Comparison of ENCODE assay signal across 12 mouse cellular contexts in the genomic region with DNA sequence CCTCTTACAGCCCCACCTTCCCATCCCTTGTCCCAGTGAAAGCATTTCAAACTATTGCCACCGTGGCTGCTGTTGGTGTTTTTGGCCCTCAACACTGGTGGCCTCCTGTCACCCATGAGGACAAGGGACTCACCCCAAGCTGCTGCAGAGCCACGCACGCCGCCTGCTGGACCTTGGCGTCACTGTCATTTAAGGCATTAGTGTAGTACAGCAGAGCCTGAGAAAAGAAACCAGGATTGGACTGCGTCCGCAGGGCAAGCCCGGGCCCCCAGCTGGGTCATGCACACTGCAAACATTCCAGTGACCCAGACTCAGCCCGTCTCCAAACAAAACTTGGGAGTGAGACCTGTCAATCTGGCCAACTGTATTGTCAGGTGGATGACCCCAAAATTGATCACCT. TPM values are rescaled to one million over a fixed set of nuclear protein-coding genes. Genes with fewer than 3 reads are reported as not detected.
A peak's percentile ranks its signal among the peaks of the same experiment; 100 is the strongest.
DNase-seq lines count a peak whose midpoint lies in the region; ATAC-seq and TF ChIP-seq lines count a peak whose summit lies in the region.
"Had no signal": no experiment of that assay in that cellular context is flagged by ENCODE, and none has a peak within 500 bp of the region (broad histone marks: within the 10 kb centered on the region; RNA-seq: fewer than 3 reads in every experiment).

No protein-coding gene starts in this region.

- no peak for TF ChIP-seq POLR2A in embryonic fibroblast, embryonic 13.5 days (IDR thresholded peaks at IDR 0.05; ENCODE audit: low read depth, low read length)
- no peak for TF ChIP-seq POLR2A in thymus, adult 2 months (IDR thresholded peaks at IDR 0.05; ENCODE audit: control insufficient read depth, extremely low read depth, insufficient read depth, low read length, poor library complexity)

- no peaks in the 10 kb centered on the region for H3K4me1 ChIP-seq in midbrain, postnatal 0 days (ENCODE audit: insufficient read depth, low read length)
- no peaks in the 10 kb centered on the region for H3K4me1 ChIP-seq in midbrain, embryonic 13.5 days (replicated peaks)
- H3K4me1 ChIP-seq in embryonic fibroblast, embryonic 13.5 days (ENCODE audit: control insufficient read depth, insufficient read depth, low read length): no peaks in the 10 kb centered on the region
- no peaks in the 10 kb centered on the region for H3K4me1 ChIP-seq in thymus, adult 2 months (replicated peaks; ENCODE audit: control insufficient read depth, insufficient read depth, low read length)
- H3K4me1 ChIP-seq: hindbrain, embryonic 15.5 days; neural tube, embryonic 13.5 days had no signal

- H3K36me3 ChIP-seq in midbrain, postnatal 0 days (ENCODE audit: insufficient read depth, low read length): peaks cover 17% of the 10 kb centered on the region
- H3K36me3 ChIP-seq in midbrain, embryonic 13.5 days: peaks cover 27% of the 10 kb centered on the region
- H3K36me3 ChIP-seq in thymus, adult 2 months (ENCODE audit: control insufficient read depth, insufficient read depth, low read length): peaks cover 8% of the 10 kb centered on the region

- H3K9ac ChIP-seq in midbrain, postnatal 0 days (replicated peaks; ENCODE audit: low read length, poor library complexity, severe bottlenecking): no peak overlapping the region
- no peak overlapping the region for H3K9ac ChIP-seq in midbrain, embryonic 13.5 days (replicated peaks)
- H3K9ac ChIP-seq: hindbrain, embryonic 15.5 days; neural tube, embryonic 13.5 days had no signal

- no peak overlapping the region for H3K27ac ChIP-seq in midbrain, postnatal 0 days (ENCODE audit: low read depth, low read length)
- no peak overlapping the region for H3K27ac ChIP-seq in midbrain, embryonic 13.5 days
- no peak overlapping the region for H3K27ac ChIP-seq in embryonic fibroblast, embryonic 13.5 days (ENCODE audit: insufficient read depth, low read length)
- H3K27ac ChIP-seq in thymus, adult 2 months (ENCODE audit: control insufficient read depth, insufficient read depth, low read length): no peak overlapping the region
- H3K27ac ChIP-seq: embryonic facial prominence, embryonic 10.5 days; hindbrain, embryonic 15.5 days; neural tube, embryonic 13.5 days had no signal

- DNase-seq in gastrocnemius, postnatal 14 days: peak; percentile 45
- DNase-seq in gastrocnemius, adult 8-10 months (ENCODE audit: low spot score in 2 of 2): no peak
- peak; percentile 19 for DNase-seq in midbrain, postnatal 0 days (ENCODE audit: low spot score)
- peak; percentile 74 for DNase-seq in lung, postnatal 4 days
- DNase-seq in thymus, adult 2 months: no peak

- H3K4me2 ChIP-seq in midbrain, postnatal 0 days (ENCODE audit: low read depth, low read length, poor library complexity, severe bottlenecking): no peak overlapping the region
- H3K4me2 ChIP-seq in midbrain, embryonic 13.5 days (replicated peaks): no peak overlapping the region
- H3K4me2 ChIP-seq: hindbrain, embryonic 15.5 days; neural tube, embryonic 13.5 days had no signal

- peak; percentile 41; the same call in 1 of the 2 replicates for TF ChIP-seq CTCF in midbrain, postnatal 0 days (IDR thresholded peaks at IDR 0.05)
- TF ChIP-seq CTCF in embryonic fibroblast, embryonic 13.5 days (IDR thresholded peaks at IDR 0.05; ENCODE audit: borderline replicate concordance, insufficient read depth, low read length): peak; percentile 51; the same call in 1 of the 2 replicates
- no peak for TF ChIP-seq CTCF in thymus, adult 2 months (IDR thresholded peaks at IDR 0.05; ENCODE audit: borderline replicate concordance, control insufficient read depth, extremely low read depth, insufficient read depth, low read length, poor library complexity)

- H3K27me3 ChIP-seq in midbrain, postnatal 0 days (ENCODE audit: insufficient read depth, low read length): no peaks in the 10 kb centered on the region
- no peaks in the 10 kb centered on the region for H3K27me3 ChIP-seq in midbrain, embryonic 13.5 days
- no peaks in the 10 kb centered on the region for H3K27me3 ChIP-seq in thymus, adult 2 months (ENCODE audit: control insufficient read depth, insufficient read depth, low read length)
- H3K27me3 ChIP-seq: hindbrain, embryonic 15.5 days; megakaryocyte, embryonic 14.5 days had no signal

- no peak overlapping the region for H3K4me3 ChIP-seq in midbrain, postnatal 0 days (ENCODE audit: low read depth, low read length)
- H3K4me3 ChIP-seq in midbrain, embryonic 13.5 days (replicated peaks): no peak overlapping the region
- no peak overlapping the region for H3K4me3 ChIP-seq in embryonic fibroblast, embryonic 13.5 days (ENCODE audit: insufficient read depth, low read length)
- no peak overlapping the region for H3K4me3 ChIP-seq in thymus, adult 2 months (ENCODE audit: control insufficient read depth, insufficient read depth, low read length)
- H3K4me3 ChIP-seq: embryonic facial prominence, embryonic 10.5 days; hindbrain, embryonic 15.5 days; megakaryocyte, embryonic 14.5 days; neural tube, embryonic 13.5 days had no signal

- WGBS in midbrain, postnatal 0 days: 56% methylated on average over 9 of the region's 9 CpGs
- 57% methylated on average over 9 of the region's 9 CpGs for WGBS in midbrain, embryonic 13.5 days
- WGBS in thymus, adult 2 months: 87% methylated on average over 9 of the region's 9 CpGs

- no peaks in the 10 kb centered on the region for H3K9me3 ChIP-seq in midbrain, postnatal 0 days (ENCODE audit: low read length)
- no peaks in the 10 kb centered on the region for H3K9me3 ChIP-seq in midbrain, embryonic 13.5 days
- H3K9me3 ChIP-seq: embryonic facial prominence, embryonic 10.5 days; hindbrain, embryonic 15.5 days; megakaryocyte, embryonic 14.5 days; neural tube, embryonic 13.5 days had no signal

- intact Hi-C loops in gastrocnemius, postnatal 14 days (cut with DNase I; ENCODE audit: low total_unique reads): no loop called here

- no peak for ATAC-seq in midbrain, postnatal 0 days (ENCODE audit: low FRiP score)
- ATAC-seq in midbrain, embryonic 13.5 days: no peak
- no peak for ATAC-seq in erythroblast, adult 5-6 weeks (replicated peaks; ENCODE audit: low FRiP score, poor library complexity, severe bottlenecking)

RNA-seq across cellular contexts. Expression of a gene that starts 27.8 kb away (rescaled TPM):
- total RNA-seq in gastrocnemius, postnatal 14 days (2021): 1 to 10 TPM; 1.6 to 1.7 TPM
- total RNA-seq in gastrocnemius, adult 8-10 months (2022): under 1 TPM in 2 of 4 experiments, not detected in 2; 0.39 to 0.41 TPM
- total RNA-seq in midbrain, postnatal 0 days (2014; rRNA removed): 0.57 and 0.99 TPM in 2 replicates
- 0.28 and 0.42 TPM in 2 replicates for polyA plus RNA-seq in midbrain, postnatal 0 days (2015; fragmentation: Nextera tagmentation; extraction: Ambion mirVana)
- polyA plus RNA-seq in midbrain, embryonic 13.5 days (2015; fragmentation: Nextera tagmentation; extraction: Ambion mirVana): 0.15 and 0.27 TPM in 2 replicates
- 2.8 and 4.3 TPM in 2 replicates for polyA plus RNA-seq in embryonic fibroblast, embryonic 13.5 days (2011; ENCODE audit: insufficient read length, low read depth, missing spikeins)
- polyA plus RNA-seq in thymus, adult 2 months (2012; rRNA removed): 1.4 and 1.5 TPM in 2 replicates
- total RNA-seq in erythroblast, adult 5-6 weeks (2015; ENCODE audit: low replicate concordance): not detected in 2 replicates
- total RNA-seq in erythroblast, adult 5-6 weeks (2017; ENCODE audit: low replicate concordance): not detected in 2 replicates

RNA-seq across cellular contexts. Expression of a gene that starts 50.8 kb away (rescaled TPM):
- 10 to 100 TPM; 13.9 to 15.6 TPM for total RNA-seq in gastrocnemius, postnatal 14 days (2021)
- 10 to 100 TPM; 10.6 to 16.5 (median 14.9) TPM for total RNA-seq in gastrocnemius, adult 8-10 months (2022)
- total RNA-seq in midbrain, postnatal 0 days (2014; rRNA removed): 36.8 and 42.7 TPM in 2 replicates
- 54.3 and 59.1 TPM in 2 replicates for polyA plus RNA-seq in midbrain, postnatal 0 days (2015; fragmentation: Nextera tagmentation; extraction: Ambion mirVana)
- polyA plus RNA-seq in midbrain, embryonic 13.5 days (2015; fragmentation: Nextera tagmentation; extraction: Ambion mirVana): 102 and 105 TPM in 2 replicates
- 50.7 and 59.4 TPM in 2 replicates for polyA plus RNA-seq in embryonic fibroblast, embryonic 13.5 days (2011; ENCODE audit: insufficient read length, low read depth, missing spikeins)
- 97.1 and 97.8 TPM in 2 replicates for polyA plus RNA-seq in thymus, adult 2 months (2012; rRNA removed)
- total RNA-seq in erythroblast, adult 5-6 weeks (2015; ENCODE audit: low replicate concordance): 11.7 and 11.9 TPM in 2 replicates
- 8.9 and 9.1 TPM in 2 replicates for total RNA-seq in erythroblast, adult 5-6 weeks (2017; ENCODE audit: low replicate concordance)

Comparison
In these comparisons a context has a peak if more than half of its experiments do, and no peak if none do; other contexts are left out.
1. DNase-seq: peak in gastrocnemius, postnatal 14 days (single experiment), midbrain, postnatal 0 days (single experiment) and lung, postnatal 4 days (2 of 2); none in gastrocnemius, adult 8-10 months (0 of 2) and thymus, adult 2 months (single experiment).